ENCODE assay signal across 8 mouse cellular contexts in the genomic region with DNA sequence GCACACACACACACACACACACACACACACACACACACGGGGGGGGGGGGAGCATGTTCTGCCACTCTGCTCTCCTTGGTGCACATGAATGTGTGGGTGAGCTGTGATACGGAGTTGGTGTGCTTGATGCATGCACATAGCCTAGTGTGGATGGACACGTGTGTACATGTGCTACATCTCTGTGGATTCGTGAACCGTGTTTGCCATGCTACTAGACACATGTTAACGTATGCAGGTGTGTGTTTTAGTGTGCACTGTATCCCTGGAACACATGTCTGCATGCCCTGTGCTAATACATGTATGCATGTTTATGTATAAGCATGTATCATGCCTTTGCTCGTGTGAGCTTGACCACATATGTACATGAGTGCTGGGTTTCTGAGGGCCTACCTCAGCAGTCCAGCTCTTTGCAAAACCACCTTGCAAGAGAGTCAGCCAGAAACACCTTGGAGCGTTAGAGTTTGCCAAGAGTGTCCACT. TPM values are rescaled to one million over a fixed set of nuclear protein-coding genes. Genes with fewer than 3 reads are reported as not detected.
DNase-seq lines count a peak whose midpoint lies in the region; ATAC-seq and TF ChIP-seq lines count a peak whose summit lies in the region.

No protein-coding gene starts in this region.

- H3K36me3 ChIP-seq in heart, embryonic 16.5 days (ENCODE audit: control insufficient read depth, insufficient read depth): peaks cover 15% of the 10 kb centered on the region; the same call in 1 of the 2 replicates
- peaks cover 39% of the 10 kb centered on the region for H3K36me3 ChIP-seq in liver, embryonic 15.5 days (replicated peaks)

- WGBS in lung, adult 2 months: 55% methylated on average over 8 of the region's 8 CpGs
- 84% methylated on average over 7 of the region's 8 CpGs for WGBS in heart, embryonic 16.5 days
- WGBS in liver, embryonic 15.5 days (ENCODE audit: insufficient replicate concordance): 68% methylated on average over 8 of the region's 8 CpGs

- no peak for TF ChIP-seq CTCF in lung, adult 2 months (IDR thresholded peaks at IDR 0.05; ENCODE audit: insufficient read depth, low read length)

- peak overlapping the region; percentile 89 for H3K9ac ChIP-seq in heart, embryonic 16.5 days (ENCODE audit: low read length)
- peak overlapping the region; percentile 91; the same call in 1 of the 2 replicates for H3K9ac ChIP-seq in liver, embryonic 15.5 days

- peak overlapping the region; percentile 89 for H3K4me3 ChIP-seq in lung, adult 2 months (replicated peaks; ENCODE audit: extremely low read depth, low read depth, low read length)
- peak overlapping the region; percentile 81 for H3K4me3 ChIP-seq in heart, embryonic 16.5 days (ENCODE audit: low read length)
- H3K4me3 ChIP-seq in liver, embryonic 15.5 days (replicated peaks): peak overlapping the region; percentile 92

- TF ChIP-seq POLR2A in lung, adult 2 months (IDR thresholded peaks at IDR 0.05; ENCODE audit: borderline replicate concordance, extremely low read depth, low read depth, low read length): no peak

- peak overlapping the region; percentile 93 for H3K4me2 ChIP-seq in heart, embryonic 16.5 days (ENCODE audit: low read depth, low read length)
- peak overlapping the region; percentile 100 for H3K4me2 ChIP-seq in liver, embryonic 15.5 days

- H3K9me3 ChIP-seq in heart, embryonic 16.5 days (replicated peaks; ENCODE audit: control insufficient read depth, low read length): no peaks in the 10 kb centered on the region
- H3K9me3 ChIP-seq in liver, embryonic 15.5 days (replicated peaks): no peaks in the 10 kb centered on the region

- no peaks in the 10 kb centered on the region for H3K27me3 ChIP-seq in heart, embryonic 16.5 days (ENCODE audit: control insufficient read depth, insufficient read depth, low read length)
- no peaks in the 10 kb centered on the region for H3K27me3 ChIP-seq in liver, embryonic 15.5 days

- peaks cover 21% of the 10 kb centered on the region for H3K4me1 ChIP-seq in lung, adult 2 months (ENCODE audit: control insufficient read depth, insufficient read depth, low read length)
- H3K4me1 ChIP-seq in heart, embryonic 16.5 days (ENCODE audit: control insufficient read depth, insufficient read depth, low read length): peaks cover 39% of the 10 kb centered on the region
- peaks cover 53% of the 10 kb centered on the region for H3K4me1 ChIP-seq in liver, embryonic 15.5 days (replicated peaks)

- H3K27ac ChIP-seq in heart, embryonic 16.5 days (ENCODE audit: low read length): no peak overlapping the region
- peak overlapping the region; percentile 77; the same call in 1 of the 2 replicates for H3K27ac ChIP-seq in liver, embryonic 15.5 days (replicated peaks)

- no peak for ATAC-seq in heart, embryonic 16.5 days (replicated peaks; ENCODE audit: extremely low read depth, insufficient read depth, low FRiP score)
- no peak for ATAC-seq in liver, embryonic 15.5 days (ENCODE audit: insufficient read depth)
- ATAC-seq in inflammation-experienced regulatory T-cells, adult 6 months: no peak

- DNase-seq in adrenal gland, adult 2 months: peak; percentile 2
- no peak for DNase-seq in adrenal gland, postnatal 4 days (ENCODE audit: low spot score in 2 of 2)
- DNase-seq in lung, adult 2 months: no peak
- DNase-seq in lung, postnatal 25 days (ENCODE audit: low spot score): no peak
- no peak for DNase-seq in embryo, embryonic 9.5 days (ENCODE audit: extremely low spot score)

RNA-seq across cellular contexts. Expression of a gene that starts 1.6 kb away (rescaled TPM):
- 10 to 100 TPM; 14.4 to 20.9 TPM for total RNA-seq in adrenal gland, adult 2 months (2021)
- 29.0 and 29.3 TPM in 2 replicates for polyA plus RNA-seq in adrenal gland, adult 2 months (2012; rRNA removed)
- 10 to 100 TPM; 35.5 to 36.7 TPM for total RNA-seq in adrenal gland, postnatal 4 days (2021)
- 48.3 and 50.7 TPM in 2 replicates for polyA plus RNA-seq in lung, adult 2 months (2012; rRNA removed)
- 10.1 and 11.6 TPM in 2 replicates for polyA plus RNA-seq in heart, embryonic 16.5 days (2015; fragmentation: Nextera tagmentation; extraction: Ambion mirVana)
- 6.5 and 8.5 TPM in 2 replicates for polyA plus RNA-seq in liver, embryonic 15.5 days (2015; fragmentation: Nextera tagmentation; extraction: Ambion mirVana)
- 1 to 10 TPM; 4.0 to 9.1 (median 5.8) TPM for polyA plus RNA-seq in inflammation-experienced regulatory T-cells, adult 6 months (2017; shearing (Covaris generic))

RNA-seq across cellular contexts. Expression of a gene that starts 1.7 kb away (rescaled TPM):
- 10 to 100 TPM; 21.8 to 28.4 TPM for total RNA-seq in adrenal gland, adult 2 months (2021)
- 118 and 119 TPM in 2 replicates for polyA plus RNA-seq in adrenal gland, adult 2 months (2012; rRNA removed)
- 10 to 100 TPM; 42.9 to 49.0 TPM for total RNA-seq in adrenal gland, postnatal 4 days (2021)
- polyA plus RNA-seq in lung, adult 2 months (2012; rRNA removed): 82.2 and 88.0 TPM in 2 replicates
- 32.5 and 34.3 TPM in 2 replicates for polyA plus RNA-seq in heart, embryonic 16.5 days (2015; fragmentation: Nextera tagmentation; extraction: Ambion mirVana)
- 14.3 and 15.6 TPM in 2 replicates for polyA plus RNA-seq in liver, embryonic 15.5 days (2015; fragmentation: Nextera tagmentation; extraction: Ambion mirVana)
- 10 to 100 TPM; 14.1 to 20.3 (median 15.8) TPM for polyA plus RNA-seq in inflammation-experienced regulatory T-cells, adult 6 months (2017; shearing (Covaris generic))

RNA-seq across cellular contexts. Expression of a gene that starts 23.9 kb away (rescaled TPM):
- total RNA-seq in adrenal gland, adult 2 months (2021): 10 to 100 TPM; 27.5 to 32.0 TPM
- polyA plus RNA-seq in adrenal gland, adult 2 months (2012; rRNA removed): 24.5 and 30.8 TPM in 2 replicates
- total RNA-seq in adrenal gland, postnatal 4 days (2021): 10 to 100 TPM; 31.0 to 31.3 TPM
- 26.7 and 27.3 TPM in 2 replicates for polyA plus RNA-seq in lung, adult 2 months (2012; rRNA removed)
- polyA plus RNA-seq in heart, embryonic 16.5 days (2015; fragmentation: Nextera tagmentation; extraction: Ambion mirVana): 40.5 and 41.8 TPM in 2 replicates
- 34.3 and 37.6 TPM in 2 replicates for polyA plus RNA-seq in liver, embryonic 15.5 days (2015; fragmentation: Nextera tagmentation; extraction: Ambion mirVana)
- polyA plus RNA-seq in inflammation-experienced regulatory T-cells, adult 6 months (2017; shearing (Covaris generic)): 10 to 100 TPM; 81.9 to 88.2 (median 86.6) TPM

RNA-seq across cellular contexts. Expression of a gene that starts 24.0 kb away (rescaled TPM):
- total RNA-seq in adrenal gland, adult 2 months (2021): 10 to 100 TPM; 18.7 to 21.1 TPM
- 29.4 and 37.1 TPM in 2 replicates for polyA plus RNA-seq in adrenal gland, adult 2 months (2012; rRNA removed)
- 10 to 100 TPM; 20.2 to 21.0 TPM for total RNA-seq in adrenal gland, postnatal 4 days (2021)
- polyA plus RNA-seq in lung, adult 2 months (2012; rRNA removed): 30.3 and 33.3 TPM in 2 replicates
- 9.3 and 9.5 TPM in 2 replicates for polyA plus RNA-seq in heart, embryonic 16.5 days (2015; fragmentation: Nextera tagmentation; extraction: Ambion mirVana)
- polyA plus RNA-seq in liver, embryonic 15.5 days (2015; fragmentation: Nextera tagmentation; extraction: Ambion mirVana): 7.5 and 8.9 TPM in 2 replicates
- polyA plus RNA-seq in inflammation-experienced regulatory T-cells, adult 6 months (2017; shearing (Covaris generic)): 10 to 100 TPM; 14.2 to 19.2 (median 19.1) TPM

RNA-seq across cellular contexts. Expression of a gene that starts 30.1 kb away (rescaled TPM):
- total RNA-seq in adrenal gland, adult 2 months (2021): under 1 TPM; 0.32 to 0.35 TPM
- polyA plus RNA-seq in adrenal gland, adult 2 months (2012; rRNA removed): 0.56 and 0.62 TPM in 2 replicates
- total RNA-seq in adrenal gland, postnatal 4 days (2021): under 1 TPM; 0.85 to 0.92 TPM
- 1.6 TPM in 2 replicates for polyA plus RNA-seq in lung, adult 2 months (2012; rRNA removed)
- 0.18 and 0.26 TPM in 2 replicates for polyA plus RNA-seq in heart, embryonic 16.5 days (2015; fragmentation: Nextera tagmentation; extraction: Ambion mirVana)
- polyA plus RNA-seq in liver, embryonic 15.5 days (2015; fragmentation: Nextera tagmentation; extraction: Ambion mirVana): 0.08 and 0.15 TPM in 2 replicates
- under 1 TPM; 0.16 to 0.40 (median 0.30) TPM for polyA plus RNA-seq in inflammation-experienced regulatory T-cells, adult 6 months (2017; shearing (Covaris generic))
